Mouse (Mus musculus): ENCODE results near the gene Rbm20. TPM values are rescaled to one million over a fixed set of nuclear protein-coding genes. Genes with fewer than 3 reads are reported as not detected.
A peak's percentile ranks its signal among the peaks of the same experiment; 100 is the strongest.

Gene Rbm20
- polyA plus RNA-seq, 1 experiment = 6.5 TPM

- no peaks in the 10 kb centered on the region for H3K4me1 ChIP-seq (ENCODE audit: control insufficient read depth, insufficient read depth, low read length)
- H3K4me3 ChIP-seq (ENCODE audit: low read depth, low read length) = no peak overlapping the region
- no peaks in the 10 kb centered on the region for H3K36me3 ChIP-seq (ENCODE audit: control insufficient read depth, insufficient read depth, low read length, poor library complexity, severe bottlenecking)
- H3K27ac ChIP-seq (ENCODE audit: insufficient read depth, low read length) = no peak overlapping the region
- H3K27me3 ChIP-seq (ENCODE audit: control insufficient read depth, insufficient read depth, low read length, poor library complexity, severe bottlenecking) = no peaks in the 10 kb centered on the region
- no peak overlapping the region for H3K9ac ChIP-seq (ENCODE audit: low read depth, poor library complexity, severe bottlenecking)
- 0 out of 2 replicates have a peak, but pooled peaks cover 2% of the 10 kb centered on the region for H3K9me3 ChIP-seq (replicated peaks; ENCODE audit: control insufficient read depth, insufficient read depth, low read length, poor library complexity, severe bottlenecking)
- no peak for TF ChIP-seq CTCF (IDR thresholded peaks at IDR 0.05; ENCODE audit: low read depth, low read length)
- TF ChIP-seq POLR2A (IDR thresholded peaks at IDR 0.05; ENCODE audit: insufficient read depth, low read length) = no peak
Measured at GRCm38 (mm10) chr19:53696655-53697054, 19.5 kb downstream of the Rbm20 start.

- peak overlapping the region; percentile 74 for H3K9ac ChIP-seq (ENCODE audit: low read depth, poor library complexity, severe bottlenecking)
- TF ChIP-seq EP300 (IDR thresholded peaks at IDR 0.05; ENCODE audit: insufficient read depth, low read depth, low read length) (peak; percentile 55; the same call in 1 of the 2 replicates), POLR2A (IDR thresholded peaks at IDR 0.05; ENCODE audit: insufficient read depth, low read length) (no peak)
- H3K36me3 ChIP-seq (ENCODE audit: control insufficient read depth, insufficient read depth, low read length, poor library complexity, severe bottlenecking) = no peaks in the 10 kb centered on the region
- 0 out of 2 replicates have a peak, but pooled peaks cover 2% of the 10 kb centered on the region for H3K9me3 ChIP-seq (replicated peaks; ENCODE audit: control insufficient read depth, insufficient read depth, low read length, poor library complexity, severe bottlenecking)
- no peaks in the 10 kb centered on the region for H3K27me3 ChIP-seq (ENCODE audit: control insufficient read depth, insufficient read depth, low read length, poor library complexity, severe bottlenecking)
- H3K4me1 ChIP-seq (ENCODE audit: control insufficient read depth, insufficient read depth, low read length) = no peaks in the 10 kb centered on the region
- peak overlapping the region; percentile 48 for H3K4me3 ChIP-seq (ENCODE audit: low read depth, low read length)
- peak overlapping the region; percentile 64 for H3K27ac ChIP-seq (ENCODE audit: insufficient read depth, low read length)
Measured at GRCm38 (mm10) chr19:53697376-53698126, 20.4 kb downstream of the Rbm20 start.

GRCm38 (mm10) chr19:53699671-53700070, 22.6 kb downstream of the Rbm20 start:
- TF ChIP-seq EP300 (IDR thresholded peaks at IDR 0.05; ENCODE audit: insufficient read depth, low read depth, low read length) (no peak), POLR2A (IDR thresholded peaks at IDR 0.05; ENCODE audit: insufficient read depth, low read length) (no peak), CTCF (IDR thresholded peaks at IDR 0.05; ENCODE audit: low read depth, low read length) (no peak)
- no peak overlapping the region for H3K9ac ChIP-seq (ENCODE audit: low read depth, poor library complexity, severe bottlenecking)
- no peaks in the 10 kb centered on the region for H3K36me3 ChIP-seq (ENCODE audit: control insufficient read depth, insufficient read depth, low read length, poor library complexity, severe bottlenecking)
- H3K4me3 ChIP-seq (ENCODE audit: low read depth, low read length) = no peak overlapping the region
- no peaks in the 10 kb centered on the region for H3K9me3 ChIP-seq (replicated peaks; ENCODE audit: control insufficient read depth, insufficient read depth, low read length, poor library complexity, severe bottlenecking)
- no peaks in the 10 kb centered on the region for H3K4me1 ChIP-seq (ENCODE audit: control insufficient read depth, insufficient read depth, low read length)
- H3K27me3 ChIP-seq (ENCODE audit: control insufficient read depth, insufficient read depth, low read length, poor library complexity, severe bottlenecking) = no peaks in the 10 kb centered on the region
- H3K27ac ChIP-seq (ENCODE audit: insufficient read depth, low read length) = no peak overlapping the region

- no peak for TF ChIP-seq EP300 (IDR thresholded peaks at IDR 0.05; ENCODE audit: insufficient read depth, low read depth, low read length)
- no peak for TF ChIP-seq POLR2A (IDR thresholded peaks at IDR 0.05; ENCODE audit: insufficient read depth, low read length)
- no peak for TF ChIP-seq CTCF (IDR thresholded peaks at IDR 0.05; ENCODE audit: low read depth, low read length)
- no peak overlapping the region; the same call in 1 of the 2 replicates for H3K9ac ChIP-seq (ENCODE audit: low read depth, poor library complexity, severe bottlenecking)
- no peaks in the 10 kb centered on the region for H3K27me3 ChIP-seq (ENCODE audit: control insufficient read depth, insufficient read depth, low read length, poor library complexity, severe bottlenecking)
- H3K27ac ChIP-seq (ENCODE audit: insufficient read depth, low read length) = no peak overlapping the region
- H3K36me3 ChIP-seq (ENCODE audit: control insufficient read depth, insufficient read depth, low read length, poor library complexity, severe bottlenecking) = no peaks in the 10 kb centered on the region
- H3K4me1 ChIP-seq (ENCODE audit: control insufficient read depth, insufficient read depth, low read length) = no peaks in the 10 kb centered on the region
- H3K4me3 ChIP-seq (ENCODE audit: low read depth, low read length) = no peak overlapping the region
- H3K9me3 ChIP-seq (replicated peaks; ENCODE audit: control insufficient read depth, insufficient read depth, low read length, poor library complexity, severe bottlenecking) = no peaks in the 10 kb centered on the region
Measured at GRCm38 (mm10) chr19:53701434-53701833, 24.3 kb downstream of the Rbm20 start.

- Histone ChIP-seq H3K27me3 (ENCODE audit: control insufficient read depth, insufficient read depth, low read length, poor library complexity, severe bottlenecking) (no peaks in the 10 kb centered on the region), H3K9ac (ENCODE audit: low read depth, poor library complexity, severe bottlenecking) (peak overlapping the region; percentile 48), H3K4me1 (ENCODE audit: control insufficient read depth, insufficient read depth, low read length) (no peaks in the 10 kb centered on the region), H3K27ac (ENCODE audit: insufficient read depth, low read length) (no peak overlapping the region; the same call in 1 of the 2 replicates), H3K36me3 (ENCODE audit: control insufficient read depth, insufficient read depth, low read length, poor library complexity, severe bottlenecking) (no peaks in the 10 kb centered on the region), H3K9me3 (replicated peaks; ENCODE audit: control insufficient read depth, insufficient read depth, low read length, poor library complexity, severe bottlenecking) (no peaks in the 10 kb centered on the region), H3K4me3 (ENCODE audit: low read depth, low read length) (peak overlapping the region; percentile 55)
- TF ChIP-seq EP300 (IDR thresholded peaks at IDR 0.05; ENCODE audit: insufficient read depth, low read depth, low read length) (peak; percentile 53; the same call in 1 of the 2 replicates), CTCF (IDR thresholded peaks at IDR 0.05; ENCODE audit: low read depth, low read length) (peak; percentile 87), POLR2A (IDR thresholded peaks at IDR 0.05; ENCODE audit: insufficient read depth, low read length) (no peak)
Measured at GRCm38 (mm10) chr19:53704895-53705823, 28.1 kb downstream of the Rbm20 start.
